Mouse (Mus musculus) ovary, postnatal 36 days (tissue): ENCODE data around the gene Olfr485.
"Not testable (repeated sequence)": the region's sequence is repeated elsewhere in the genome, so short reads cannot be mapped to it uniquely, and the experiment has no call there.

Source experiments
- DNase-seq: peaks from one replicate; pipeline ENCODE4 v3.0.0; 2022; ENCODE audit warnings: low spot score, mixed read lengths

The Olfr485 gene

GRCm38 (mm10) chr7:108159771-108160170, at the start of gene Olfr485:
Olfr485 (minus strand) TSS chr7:108159871.
- no peak for DNase-seq

GRCm38 (mm10) chr7:108196938-108197337, 37.3 kb upstream of the Olfr485 start:
- DNase-seq: no peak

GRCm38 (mm10) chr7:108196337-108196736, 36.7 kb upstream of the Olfr485 start:
- not testable (repeated sequence) for DNase-seq

DNA sequence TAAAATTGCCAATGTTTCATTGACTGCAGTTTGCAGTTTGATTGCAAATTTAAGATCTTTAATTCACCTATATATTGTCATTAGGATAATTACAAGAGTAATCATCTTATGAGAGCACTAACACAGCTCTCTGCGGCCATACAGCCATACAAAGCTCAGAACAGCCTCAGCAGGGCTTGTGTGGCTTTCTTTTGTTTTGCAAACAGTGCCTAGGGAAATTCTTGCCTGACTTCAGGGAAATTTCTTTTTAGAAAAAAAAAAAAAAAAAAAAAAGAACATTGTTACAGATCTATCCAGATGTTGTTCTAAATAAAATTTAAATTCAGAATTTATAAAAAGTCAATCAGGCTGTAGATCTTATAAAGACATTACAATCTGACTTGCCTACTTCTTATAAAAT, 33.0 kb upstream of the Olfr485 start:
- not testable (repeated sequence) for DNase-seq

- not testable (repeated sequence) for DNase-seq
These were observed 31.5 kb upstream of the Olfr485 start for GRCm38 (mm10) chr7:108191196-108191595.

- DNase-seq: not testable (repeated sequence)
These were observed 25.6 kb upstream of the Olfr485 start for GRCm38 (mm10) chr7:108185237-108185636.

DNA sequence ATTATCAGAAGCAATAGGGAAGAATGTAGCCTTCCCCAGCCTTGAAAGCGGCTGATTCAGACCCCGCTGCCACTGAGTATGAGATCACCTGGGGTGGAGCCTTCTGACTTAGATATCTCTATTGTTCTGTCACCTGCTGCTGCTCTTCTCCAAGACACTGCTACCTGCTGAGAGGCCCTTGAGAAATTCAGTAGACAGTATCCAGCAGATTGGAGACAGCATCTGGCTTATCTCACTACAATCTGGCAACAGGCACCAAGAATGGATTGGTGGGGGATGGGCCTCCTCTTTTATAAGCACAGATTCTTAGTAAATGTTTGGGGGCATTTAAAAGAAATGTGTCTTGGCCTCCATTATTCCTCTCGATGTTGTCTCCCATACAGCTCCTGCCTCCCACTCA, 24.7 kb upstream of the Olfr485 start:
- not testable (repeated sequence) for DNase-seq

DNA sequence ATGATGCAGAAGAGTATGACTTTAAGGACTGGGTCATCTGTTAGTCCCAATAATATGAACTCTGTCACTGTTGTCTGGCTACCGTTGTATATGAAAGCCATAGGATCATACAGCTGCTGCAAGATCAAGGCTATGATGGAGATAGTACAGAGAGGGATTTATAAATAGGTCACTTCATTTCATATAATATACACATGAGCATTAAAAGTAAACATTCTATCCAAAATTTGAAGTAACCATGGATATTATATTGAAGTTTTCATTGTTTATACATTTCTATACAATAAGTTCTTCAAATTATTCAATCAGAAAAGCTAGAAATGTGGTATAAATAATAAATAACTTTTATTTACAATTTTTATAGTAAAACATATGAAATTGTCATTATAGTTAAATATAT, 13.0 kb upstream of the Olfr485 start, which contains the start of gene Olfr486:
Gene Olfr486 (minus strand): TSS at position 101 of the 400 bp plus-strand sequence.
- DNase-seq: not testable (repeated sequence)

- DNase-seq: no peak
These were observed 32.3 kb downstream of the Olfr485 start, which contains the start of gene Olfr484 for GRCm38 (mm10) chr7:108127349-108127748. Olfr484 (minus strand) TSS chr7:108127449.

- no peak for DNase-seq
These were observed 38.3 kb downstream of the Olfr485 start for GRCm38 (mm10) chr7:108121416-108121815.

DNA sequence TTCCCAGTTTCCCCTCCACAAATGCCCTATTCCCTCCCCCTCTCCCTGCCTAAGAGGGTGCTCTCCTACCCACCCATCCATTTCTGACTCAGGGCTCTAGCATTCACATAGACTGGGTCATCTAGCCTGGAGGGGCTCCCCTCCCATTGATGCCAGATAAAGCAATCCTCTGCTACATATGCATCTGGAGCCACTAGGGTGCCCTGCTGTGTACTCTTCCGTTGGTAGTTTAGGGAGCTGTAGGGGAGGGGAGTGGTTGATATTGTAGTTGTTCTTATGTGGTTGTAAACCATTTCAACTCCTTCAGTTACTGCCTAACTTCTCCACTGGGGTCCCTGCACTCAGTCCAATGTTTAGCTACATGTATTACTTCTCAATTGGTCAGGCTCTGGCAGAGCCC, 39.0 kb downstream of the Olfr485 start:
- no peak for DNase-seq
